Mouse (Mus musculus): ENCODE measurements around the gene Tent5c. TPM values are rescaled to one million over a fixed set of nuclear protein-coding genes. Genes with fewer than 3 reads are reported as not detected.

Gene Tent5c
- polyA plus RNA-seq, 1 experiment = 8.3 TPM

DNA sequence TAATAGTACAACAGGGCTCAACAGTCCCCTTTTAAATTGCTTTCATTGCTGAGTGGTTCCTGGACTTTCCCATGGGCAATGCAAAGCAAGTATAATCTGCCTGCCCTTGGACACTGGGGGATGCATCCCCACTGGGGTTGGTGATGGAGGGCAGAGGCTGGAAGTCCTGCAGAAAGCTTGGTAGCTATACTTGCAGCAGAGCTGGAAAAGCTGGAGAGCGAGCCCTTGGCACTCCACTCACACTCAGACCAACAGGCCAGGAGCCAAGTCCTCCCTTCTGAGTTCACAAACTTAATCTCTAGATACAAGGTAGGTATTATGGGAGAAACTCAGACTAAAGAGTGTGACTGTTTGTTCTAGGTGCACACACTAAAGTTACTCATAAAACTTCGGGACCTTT lies 2.1 kb downstream of the Tent5c start:
- no peak for DNase-seq (ENCODE audit: low read depth)

DNA sequence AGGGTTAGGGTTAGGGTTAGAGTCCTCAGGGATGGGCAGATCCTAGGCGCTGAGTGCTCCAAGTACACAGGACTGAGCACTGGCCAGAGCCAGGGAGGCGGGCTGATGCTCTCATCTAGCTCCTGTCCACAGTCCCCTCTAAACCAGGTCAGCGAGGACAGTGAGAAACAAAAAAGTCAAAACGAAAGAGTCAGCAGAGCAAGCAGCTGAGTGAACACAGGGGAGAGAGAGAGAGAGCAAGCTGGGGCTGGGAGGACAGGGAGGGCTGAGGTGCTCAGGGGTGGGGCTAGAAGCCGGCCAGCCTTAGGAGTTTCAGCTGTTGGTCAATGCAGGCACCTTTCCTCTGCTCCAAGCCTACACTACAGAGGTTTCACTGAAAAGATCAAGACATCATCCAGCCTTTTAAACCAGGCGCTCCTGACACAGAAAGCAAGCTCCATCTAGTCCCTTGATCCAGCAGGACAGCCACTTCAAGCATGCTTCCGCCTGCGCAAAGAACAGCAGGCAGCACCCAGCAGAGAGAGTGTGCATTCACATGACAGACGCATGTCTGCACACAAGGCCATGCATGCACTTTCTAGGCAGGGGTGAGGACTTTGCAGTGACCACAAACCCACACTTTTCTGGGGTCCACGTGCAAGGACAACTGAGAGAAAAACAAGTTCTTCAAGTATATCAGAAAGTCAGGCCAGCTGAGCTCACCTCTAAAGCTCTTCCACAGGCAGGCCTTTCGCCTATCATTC lies 3.6 kb downstream of the Tent5c start:
- no peak for DNase-seq (ENCODE audit: low read depth)

DNA sequence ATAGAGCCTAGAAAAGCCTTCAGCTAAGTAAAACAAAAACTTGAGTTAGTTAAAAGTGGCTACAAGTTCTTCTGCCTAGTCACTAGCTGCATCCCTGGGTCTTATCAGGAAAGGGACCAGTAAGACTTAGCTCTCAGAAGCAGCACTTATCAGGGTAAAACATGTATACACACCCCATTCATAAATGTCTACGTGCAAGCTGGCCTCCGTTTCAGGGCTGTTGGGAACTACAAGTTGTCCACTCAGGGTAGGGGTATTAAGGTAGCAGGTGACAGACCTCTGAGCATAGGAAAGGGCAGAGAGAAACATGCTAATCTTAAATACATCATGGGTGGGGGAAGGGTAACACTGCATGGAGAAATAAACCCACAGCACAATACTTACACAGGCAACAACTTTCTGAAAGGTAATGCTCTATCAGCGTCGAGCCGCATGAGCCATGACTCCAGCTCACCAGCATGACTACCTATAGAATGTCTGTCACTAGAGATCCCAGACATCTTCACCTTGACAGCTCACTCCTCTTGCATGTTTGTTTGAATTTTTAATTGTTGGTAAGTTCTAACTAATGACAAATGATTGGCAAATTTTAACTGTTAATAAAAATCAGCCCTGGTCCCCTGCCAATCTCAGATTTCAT lies 6.0 kb downstream of the Tent5c start:
- DNase-seq (ENCODE audit: low read depth) = no peak

DNA sequence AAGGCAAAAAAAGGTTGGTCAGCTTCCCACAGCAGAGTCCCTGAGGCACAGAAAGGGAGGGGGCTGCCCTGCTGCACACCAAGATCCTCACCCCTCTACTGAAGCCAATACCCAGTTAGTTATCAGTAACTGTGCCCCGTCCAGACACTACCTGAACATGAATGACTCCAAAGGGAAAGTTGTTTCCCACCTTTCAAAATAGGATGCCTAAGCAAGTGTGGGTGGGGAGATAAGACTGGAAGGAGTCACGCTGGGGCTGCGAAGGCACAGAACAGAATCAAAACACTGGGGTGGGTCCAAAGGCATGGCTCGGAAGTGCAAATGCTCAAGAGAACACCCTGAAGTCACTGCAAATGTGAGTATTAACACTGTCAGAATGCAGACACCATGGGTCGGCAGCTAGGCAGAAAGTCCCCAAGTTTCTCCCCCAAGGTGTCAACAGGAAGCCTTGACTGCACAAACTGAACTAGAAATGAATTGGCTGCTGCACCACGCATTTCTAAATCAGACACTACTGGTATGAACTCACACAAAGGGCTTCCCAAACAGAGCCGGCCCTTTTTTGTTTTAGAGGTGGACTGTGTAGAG lies 6.7 kb downstream of the Tent5c start:
- no peak for DNase-seq (ENCODE audit: low read depth)

DNA sequence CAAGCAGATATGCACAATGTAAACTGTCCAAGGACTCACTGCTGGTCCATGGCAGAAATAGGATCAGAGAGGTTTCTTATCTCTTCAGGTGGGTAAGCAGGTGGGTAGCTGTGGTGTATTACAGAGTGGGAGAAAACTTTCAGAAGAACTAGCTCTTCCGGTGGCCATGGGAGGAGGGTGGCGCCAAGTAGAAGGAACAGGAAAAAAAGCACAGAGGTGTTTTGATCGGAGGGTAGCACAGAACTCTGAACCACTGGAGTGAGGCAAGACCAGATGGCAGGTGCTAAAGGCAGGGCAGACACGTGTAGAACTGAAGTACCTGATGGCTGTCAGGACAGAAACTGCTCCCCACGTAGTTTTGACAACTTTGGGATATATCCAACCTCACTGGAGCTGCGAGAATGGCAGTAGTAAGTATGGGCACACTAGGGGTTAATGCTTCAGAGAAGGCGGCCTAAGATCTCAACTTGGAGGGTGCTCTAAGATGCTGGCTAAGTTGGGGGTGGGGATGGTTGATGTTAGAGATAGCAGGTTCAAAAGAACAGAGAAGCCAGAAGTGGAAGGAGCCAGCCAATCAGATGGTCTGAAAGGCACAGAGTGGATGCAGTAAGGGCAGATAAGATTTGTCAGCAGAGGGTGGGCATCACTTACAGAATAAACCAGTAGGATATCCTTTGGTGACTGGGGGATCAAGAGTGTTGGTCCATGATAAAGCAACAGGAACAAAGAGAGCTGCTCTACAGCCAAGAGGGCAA lies 8.7 kb downstream of the Tent5c start:
- DNase-seq (ENCODE audit: low read depth) = no peak

DNA sequence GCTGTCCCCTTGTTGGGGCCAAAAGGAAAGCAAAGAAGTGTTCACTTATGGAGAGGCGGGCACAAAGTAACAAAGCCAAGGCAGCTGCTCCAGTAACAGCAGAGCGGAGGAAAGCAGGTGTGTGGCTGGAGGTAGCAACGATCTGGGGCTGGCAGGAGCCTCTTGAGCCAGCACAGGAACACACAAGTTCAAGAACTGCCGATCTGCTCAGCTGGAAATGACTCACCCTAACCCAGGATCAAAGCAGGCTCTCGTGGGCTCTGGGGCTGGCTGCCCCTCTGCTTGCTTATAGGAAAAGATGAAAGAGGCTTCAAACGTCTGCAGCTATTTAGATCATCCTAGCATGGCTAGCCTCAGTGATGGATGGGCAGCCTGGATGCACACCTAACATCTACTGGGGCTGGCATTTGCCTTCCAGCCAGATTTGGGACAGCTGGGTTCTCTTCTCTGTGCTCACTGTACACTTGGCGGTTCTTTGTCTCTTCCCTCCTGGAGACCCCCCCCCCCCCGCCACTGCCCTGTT lies 14.1 kb downstream of the Tent5c start:
- no peak for DNase-seq (ENCODE audit: low read depth)

DNA sequence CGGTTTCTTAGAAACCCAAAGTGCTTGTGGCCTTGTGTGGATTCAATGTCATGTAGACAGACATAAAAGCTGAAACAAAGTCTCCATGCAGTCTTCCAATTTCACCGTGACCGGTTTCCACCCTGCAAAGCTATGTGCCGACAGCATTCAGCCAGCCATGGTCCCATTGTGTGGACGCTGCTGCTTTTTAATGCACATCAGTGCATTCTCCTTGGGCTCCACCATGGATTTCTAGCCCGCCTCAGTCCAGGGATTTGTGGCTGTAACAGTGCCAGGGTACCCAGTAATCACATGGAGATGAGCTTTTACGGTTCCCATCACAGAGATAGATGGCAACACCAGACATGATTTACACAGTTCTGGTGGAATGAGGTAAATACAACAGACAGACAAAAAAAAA lies 14.6 kb downstream of the Tent5c start:
- no peak for DNase-seq (ENCODE audit: low read depth)

DNA sequence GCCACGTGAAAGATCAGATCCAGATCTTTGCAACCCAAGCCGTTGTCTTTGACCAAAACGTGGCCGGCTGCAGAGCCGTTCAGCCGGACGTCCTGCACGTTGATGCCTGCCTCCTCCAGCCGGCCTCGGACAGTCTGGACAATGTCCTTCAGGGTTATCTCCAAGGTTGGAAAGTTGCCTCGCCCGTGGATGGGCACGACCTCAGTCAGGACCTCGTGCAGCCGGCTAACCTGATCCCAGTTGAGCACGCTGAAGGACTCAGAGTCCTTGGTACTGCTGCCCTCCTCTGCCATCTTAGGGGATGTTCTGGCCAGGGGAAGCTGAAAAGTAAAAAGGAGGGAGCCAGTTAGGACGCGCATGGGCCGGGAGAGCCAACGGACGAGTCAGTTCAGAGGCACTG lies 16.0 kb downstream of the Tent5c start:
- DNase-seq (ENCODE audit: low read depth) = no peak

DNA sequence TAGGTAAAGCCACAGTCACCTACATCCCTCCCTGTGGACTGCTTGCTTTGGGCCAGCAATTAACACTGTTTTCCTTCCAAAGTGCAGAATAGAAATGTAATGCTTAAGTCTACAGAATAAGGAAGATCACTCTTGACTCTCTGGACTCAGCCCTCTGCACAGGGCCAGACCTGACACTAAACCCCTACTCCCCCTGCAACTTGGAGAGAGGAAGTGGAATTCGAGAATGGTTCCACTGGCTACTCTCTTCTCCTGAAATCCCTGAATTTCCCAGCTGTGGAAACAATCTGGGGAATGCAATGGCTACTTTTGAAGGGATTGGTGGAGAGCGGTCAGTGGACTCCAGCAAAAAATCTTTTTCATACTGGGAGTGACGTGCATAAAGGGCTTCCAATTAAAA lies 18.2 kb downstream of the Tent5c start:
- no peak for DNase-seq (ENCODE audit: low read depth)

DNA sequence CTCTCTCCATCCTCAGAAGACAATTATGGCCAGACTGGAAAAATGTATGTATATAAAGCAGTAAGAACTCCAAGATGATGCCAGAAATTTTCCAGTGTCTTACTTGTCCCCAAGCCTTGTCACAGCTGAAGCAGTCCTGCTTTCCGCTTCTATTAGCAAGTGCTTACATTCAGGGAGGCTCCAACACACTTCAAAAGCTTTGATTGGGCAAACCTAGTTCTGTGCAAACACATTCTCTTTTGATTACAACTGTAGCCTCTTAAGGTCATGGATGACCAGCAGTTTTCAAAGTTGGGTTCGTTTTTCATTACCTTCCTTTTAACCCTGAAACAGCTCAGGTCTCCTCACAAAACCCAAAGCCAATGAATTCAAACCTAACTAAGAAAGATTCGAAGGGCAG lies 19.0 kb downstream of the Tent5c start:
- no peak for DNase-seq (ENCODE audit: low read depth)

DNA sequence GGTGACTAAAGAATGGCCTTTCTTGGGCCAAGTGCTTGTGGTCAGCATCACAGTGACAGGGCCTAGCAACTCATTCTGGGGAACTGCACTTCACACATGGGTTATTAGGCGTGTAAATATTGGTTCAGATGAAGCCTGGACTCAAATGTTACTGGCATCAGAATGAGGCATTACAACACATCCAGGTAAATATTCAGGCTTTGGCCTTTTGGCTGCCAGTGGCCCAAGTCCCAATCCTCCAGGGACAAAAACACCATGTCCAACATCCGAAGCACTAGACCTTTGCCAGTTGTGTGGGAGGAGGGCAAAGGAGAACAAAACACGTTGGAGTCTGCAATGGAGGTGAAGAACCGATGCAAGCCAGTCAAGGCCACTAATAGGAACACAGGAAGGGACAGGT lies 22.6 kb downstream of the Tent5c start:
- peak; percentile 55 for DNase-seq (ENCODE audit: low read depth)

DNA sequence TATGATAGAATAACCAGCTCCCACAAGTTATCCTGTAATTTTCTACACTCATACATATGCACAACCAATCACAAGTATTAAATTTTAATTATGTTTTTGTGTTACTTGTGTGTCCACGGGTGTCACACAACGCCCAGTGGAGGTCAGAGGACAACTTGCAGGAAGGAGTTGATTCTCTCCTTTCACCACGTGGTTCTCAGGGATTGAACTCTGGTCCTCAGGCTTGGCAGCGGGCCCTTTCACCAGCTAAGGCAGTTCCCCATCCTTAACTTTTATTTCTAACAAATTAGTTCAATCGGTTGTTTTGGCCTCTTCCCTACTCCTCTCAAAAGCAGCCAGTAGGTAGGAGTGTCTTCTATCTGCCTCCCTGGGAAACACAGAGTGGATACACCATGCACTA lies 24.5 kb downstream of the Tent5c start:
- DNase-seq (ENCODE audit: low read depth) = no peak

DNA sequence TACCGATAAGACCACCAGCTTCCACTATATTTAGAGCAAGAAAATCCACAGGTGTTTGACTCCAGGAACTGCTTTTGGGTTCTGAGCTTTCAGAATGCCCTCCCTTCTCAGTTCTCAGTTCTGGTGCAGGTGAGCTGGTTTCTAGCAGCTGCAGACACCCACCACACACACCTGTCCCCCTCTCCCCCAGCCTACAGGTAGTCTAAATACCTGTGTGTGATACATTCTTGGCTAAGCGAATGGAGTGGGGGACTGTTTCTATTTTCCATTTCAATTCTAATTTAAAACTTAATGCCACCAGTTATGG lies 25.2 kb downstream of the Tent5c start:
- DNase-seq (ENCODE audit: low read depth) = no peak

DNA sequence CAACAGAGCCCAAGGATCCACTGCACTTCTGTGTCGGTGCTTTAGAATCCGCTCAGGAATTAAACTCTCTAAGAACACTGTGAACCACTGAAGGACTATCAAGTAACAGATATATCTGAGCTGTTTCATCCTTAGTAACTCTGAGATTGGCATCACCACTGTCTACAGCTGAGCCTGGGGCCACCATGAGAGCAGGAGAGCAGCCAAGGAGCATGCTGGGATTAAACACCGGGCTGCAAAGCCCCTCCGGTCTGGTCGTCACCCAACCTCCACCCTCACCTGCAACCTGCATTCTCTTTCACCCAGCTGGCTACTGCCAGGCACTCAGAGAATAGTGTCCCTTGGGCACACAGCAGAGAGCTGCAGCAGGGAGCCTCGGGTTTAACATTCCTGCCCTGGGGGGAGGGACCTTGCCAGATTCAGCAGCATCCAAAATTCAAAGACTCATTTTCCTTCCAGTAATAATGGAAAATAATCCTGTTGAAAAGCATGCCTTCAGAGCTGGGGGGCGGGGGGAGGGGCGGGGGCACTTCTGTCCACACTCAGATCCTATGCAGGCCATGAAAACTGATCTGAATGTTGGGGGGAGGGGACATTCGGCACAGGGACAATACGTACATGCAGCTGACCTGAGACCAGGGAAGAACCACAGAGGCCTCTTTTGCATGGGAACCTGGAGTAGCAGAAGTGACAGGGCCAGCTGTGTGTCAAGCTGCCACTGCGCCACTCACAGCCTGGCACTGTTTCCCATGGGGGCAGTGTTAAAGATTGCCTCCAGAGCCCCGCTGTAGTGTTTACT lies 25.8 kb downstream of the Tent5c start:
- DNase-seq (ENCODE audit: low read depth) = peak; percentile 33

DNA sequence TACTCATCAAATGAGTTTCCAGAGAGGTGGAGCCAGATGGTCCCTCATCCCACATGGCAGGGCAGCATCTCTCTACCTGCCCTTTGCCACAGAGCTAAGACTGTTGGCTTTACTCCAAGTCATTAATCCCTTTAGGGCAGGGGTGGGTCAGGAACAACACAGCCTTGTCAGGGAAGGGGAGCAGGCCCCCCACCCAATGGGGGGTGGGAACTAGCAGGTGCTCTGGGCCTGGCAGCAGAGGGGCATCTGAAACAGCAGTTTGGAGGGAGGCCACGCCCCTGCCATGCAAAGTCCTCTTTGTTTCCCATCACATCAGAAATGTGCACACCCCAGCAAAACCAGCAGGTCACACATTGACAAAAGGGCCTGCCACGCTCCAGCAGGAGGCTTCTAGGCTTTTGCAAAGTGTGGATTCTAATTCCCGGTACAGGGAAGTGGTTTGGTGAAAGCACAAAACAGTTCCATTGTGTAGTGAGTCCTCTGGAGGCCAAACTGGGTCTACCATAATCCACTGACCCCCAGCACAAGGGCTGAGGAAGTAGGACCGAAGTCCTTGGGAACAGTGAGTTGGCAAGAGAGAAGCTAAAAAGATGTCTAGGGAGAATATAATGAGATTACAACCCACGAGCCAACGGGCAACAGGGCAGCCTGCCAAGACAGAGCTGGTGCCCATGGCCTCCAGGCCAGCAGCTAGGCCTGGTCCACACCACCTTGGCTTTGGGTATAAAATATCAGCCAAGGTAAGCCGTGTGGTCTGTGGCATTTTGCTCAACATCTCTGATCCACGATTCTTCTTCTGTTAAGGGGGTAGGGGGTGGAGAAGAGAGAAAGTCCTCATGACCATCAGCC lies 26.7 kb downstream of the Tent5c start:
- no peak for DNase-seq (ENCODE audit: low read depth)

DNA sequence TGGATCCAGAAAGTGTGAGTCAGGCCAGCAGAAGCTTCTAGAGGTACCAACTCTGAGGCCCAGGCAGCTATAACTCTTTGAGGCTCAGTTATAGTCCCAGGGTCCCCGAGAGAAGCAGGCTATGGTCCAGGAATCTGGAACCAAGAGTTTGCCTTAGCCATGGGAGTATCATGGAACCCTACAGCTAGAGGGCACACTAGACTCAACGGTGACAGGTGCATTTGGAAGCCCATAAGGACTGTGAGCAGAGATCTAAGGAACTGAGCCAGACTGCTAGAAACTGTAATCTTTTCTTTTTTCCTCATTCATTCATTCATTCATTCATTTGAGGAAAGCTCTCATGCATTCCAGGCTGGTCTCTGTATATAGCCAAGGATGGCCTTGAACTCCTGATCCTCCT lies 28.6 kb downstream of the Tent5c start:
- no peak for DNase-seq (ENCODE audit: low read depth)

DNA sequence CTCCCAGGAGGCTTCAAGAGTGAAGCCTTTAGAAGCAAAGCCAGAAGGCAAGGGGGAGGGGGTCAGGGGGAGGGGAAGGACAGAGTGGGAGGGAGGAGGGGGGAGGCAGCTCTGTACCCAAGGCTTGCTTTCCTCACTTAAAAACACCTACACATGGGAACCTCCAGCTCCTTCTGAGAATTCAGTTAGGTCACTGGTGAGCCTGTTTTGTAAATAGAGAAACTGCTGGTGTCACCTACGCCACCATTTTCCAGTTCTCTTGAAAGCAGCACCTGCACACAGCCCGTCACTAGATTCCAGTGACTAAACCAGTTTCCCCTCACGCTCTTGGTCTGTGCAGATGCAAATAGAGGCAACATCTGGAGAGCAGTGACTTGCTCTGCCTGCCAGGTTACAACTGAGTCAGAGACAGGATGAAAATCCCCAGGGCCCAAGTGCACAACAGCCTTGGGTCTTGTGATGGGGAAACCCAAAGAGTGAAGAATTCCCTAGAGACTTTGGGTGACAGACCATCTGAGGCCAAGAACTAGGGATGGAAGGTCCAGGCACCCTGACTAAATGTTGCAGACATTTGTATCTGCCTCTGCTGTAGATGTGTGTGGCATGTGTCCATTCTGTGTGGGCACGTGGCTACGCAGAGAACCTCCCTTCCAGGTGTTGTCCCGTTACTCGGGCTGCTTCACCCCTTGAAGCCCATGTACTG lies 45.2 kb downstream of the Tent5c start:
- no peak for DNase-seq (ENCODE audit: low read depth)

DNA sequence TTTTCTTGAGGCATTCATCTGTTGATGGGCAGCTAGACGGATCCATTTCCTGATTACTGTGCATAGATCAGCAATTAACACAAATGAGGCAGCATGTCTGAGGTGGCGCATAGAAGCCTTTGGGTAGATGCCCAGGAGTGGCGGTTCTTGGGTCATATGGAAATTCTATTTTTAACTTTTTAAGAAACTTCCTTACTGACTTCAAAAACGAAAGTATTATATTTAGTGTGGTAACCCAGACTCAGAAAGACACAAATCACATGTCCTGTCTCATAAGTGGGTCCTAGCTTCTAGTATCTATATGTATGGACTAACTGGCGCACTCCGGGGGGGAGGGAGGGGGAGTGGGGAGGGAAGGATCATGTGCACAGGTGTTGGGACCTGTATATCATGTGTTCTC lies 46.6 kb downstream of the Tent5c start:
- DNase-seq (ENCODE audit: low read depth) = no peak

DNA sequence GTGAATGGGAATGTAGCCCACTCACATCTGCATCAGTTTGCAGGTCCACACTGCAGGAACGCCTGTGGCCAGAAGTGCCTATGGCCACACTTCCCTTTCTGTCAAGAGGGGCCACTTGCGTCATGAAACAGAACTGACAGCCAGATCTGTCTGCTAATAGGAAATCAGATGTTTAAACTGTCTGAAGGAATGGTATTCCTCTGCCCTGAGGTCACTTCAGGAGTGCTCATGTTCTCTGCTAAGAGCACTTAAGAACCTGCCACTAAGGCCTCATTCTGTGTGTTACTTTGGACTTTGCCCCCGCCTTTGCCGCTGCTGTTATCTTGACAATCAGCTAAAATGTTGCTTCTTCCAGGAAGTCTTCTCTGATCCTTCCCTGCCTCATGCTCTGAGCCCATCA lies 48.4 kb downstream of the Tent5c start:
- no peak for DNase-seq (ENCODE audit: low read depth)

DNA sequence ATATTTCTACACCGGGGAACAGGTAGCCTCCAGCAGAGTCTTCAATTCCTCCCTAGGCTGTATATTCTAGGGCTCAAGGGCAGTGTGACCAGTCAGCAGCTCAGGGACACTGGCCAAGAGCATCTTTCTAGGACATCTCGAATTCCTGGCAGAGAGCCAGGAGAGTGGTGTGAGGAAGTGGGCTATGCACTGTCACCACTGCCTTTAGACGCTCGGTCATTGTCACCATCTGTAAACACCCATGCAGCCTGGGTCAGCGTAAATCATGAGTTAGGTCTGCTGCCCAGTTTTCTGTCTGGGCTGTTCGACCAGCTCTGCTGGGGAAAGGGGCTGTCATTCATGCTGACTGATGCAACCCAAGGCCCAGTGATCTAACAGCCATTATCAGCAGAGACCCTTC lies 49.1 kb downstream of the Tent5c start:
- DNase-seq (ENCODE audit: low read depth) = no peak
